Mouse (Mus musculus): ENCODE results near the gene Tm4sf20.

Tm4sf20 gene

GRCm38 (mm10) chr1:82779388-82779966 lies 11.2 kb upstream of the Tm4sf20 start:
- no peak for DNase-seq (ENCODE audit: low spot score)

- DNase-seq (ENCODE audit: low spot score): no peak
Measured at GRCm38 (mm10) chr1:82775293-82775692, 7.0 kb upstream of the Tm4sf20 start.

- no peak for DNase-seq (ENCODE audit: low spot score)
Measured at GRCm38 (mm10) chr1:82773208-82773607, 4.9 kb upstream of the Tm4sf20 start.

- DNase-seq (ENCODE audit: low spot score): no peak
Measured at GRCm38 (mm10) chr1:82772428-82772827, 4.2 kb upstream of the Tm4sf20 start.

DNA sequence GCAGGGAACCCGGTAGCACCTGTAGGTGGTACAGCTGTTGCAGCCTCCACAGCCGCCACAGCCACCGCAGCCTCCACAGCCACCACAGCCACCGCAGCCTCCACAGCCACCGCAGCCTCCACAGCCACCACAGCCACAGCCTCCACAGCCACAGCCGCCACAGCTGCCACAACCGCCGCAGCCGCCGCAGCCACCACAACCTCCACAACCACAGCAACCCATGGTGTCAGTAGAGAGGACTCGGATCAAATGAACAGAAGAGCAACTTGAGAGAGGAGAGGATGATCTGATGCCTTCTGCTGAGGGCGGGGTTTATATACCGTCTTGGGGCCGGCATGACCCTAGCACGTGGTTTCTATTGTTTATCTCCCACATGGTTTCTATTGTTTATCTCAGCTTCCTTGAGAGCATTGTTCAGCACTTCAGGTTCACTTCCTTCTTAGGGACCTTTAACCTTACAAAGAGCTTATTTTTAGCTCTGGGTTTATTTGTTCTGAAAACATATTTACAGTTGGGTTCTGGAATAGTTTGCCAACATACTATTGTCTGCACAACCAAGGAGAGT lies 2.8 kb upstream of the Tm4sf20 start, which contains the start of gene Gm47791:
Gm47791 (minus strand) TSS at position 222 of the 565 bp plus-strand sequence.
- DNase-seq (ENCODE audit: low spot score): no peak

DNA sequence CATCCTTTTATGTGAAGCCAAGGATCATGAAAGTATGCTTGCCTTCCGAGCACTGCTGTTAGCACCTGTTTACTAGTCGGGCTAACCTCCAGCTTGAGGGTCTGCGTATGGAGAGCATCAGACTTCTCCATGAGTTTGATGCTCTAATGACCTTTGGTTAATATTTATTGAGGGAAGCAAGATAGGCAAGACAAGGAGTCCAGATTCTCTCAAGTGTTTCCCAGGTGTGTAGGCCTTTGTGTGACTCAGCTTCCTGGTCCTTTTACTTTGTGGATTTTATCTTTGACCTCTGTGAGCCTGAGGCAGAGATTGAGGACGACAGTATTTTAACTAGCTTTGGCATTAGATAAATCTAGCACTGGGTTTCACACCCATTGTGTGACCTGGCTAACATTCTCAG lies 1.6 kb downstream of the Tm4sf20 start:
- no peak for DNase-seq (ENCODE audit: low spot score)

- no peak for DNase-seq (ENCODE audit: low spot score)
Measured at GRCm38 (mm10) chr1:82766227-82766626, 2.0 kb downstream of the Tm4sf20 start.

- no peak for DNase-seq (ENCODE audit: low spot score)
Measured at GRCm38 (mm10) chr1:82762274-82762673, 6.0 kb downstream of the Tm4sf20 start.

- no peak for DNase-seq (ENCODE audit: low spot score)
Measured at GRCm38 (mm10) chr1:82761454-82762169, 6.6 kb downstream of the Tm4sf20 start.

DNA sequence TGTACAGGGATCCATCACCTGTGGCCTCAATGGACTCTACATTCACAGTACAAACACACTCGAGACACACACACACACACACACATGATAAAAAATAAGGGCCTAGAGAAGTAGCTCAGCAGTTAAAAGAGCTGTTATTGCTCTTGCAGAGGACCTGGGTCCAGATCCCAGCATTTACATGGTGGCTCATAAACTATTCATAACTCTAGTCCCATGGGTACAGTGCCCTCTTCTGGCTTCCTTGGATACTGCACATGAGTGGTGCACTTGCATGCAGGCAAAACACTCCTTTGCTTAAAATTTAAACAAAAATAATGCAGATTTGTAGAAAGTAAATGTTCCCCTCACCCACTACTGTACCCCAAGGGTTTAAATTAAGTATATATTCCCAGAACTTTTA lies 8.7 kb downstream of the Tm4sf20 start:
- DNase-seq (ENCODE audit: low spot score): peak; percentile 27

DNA sequence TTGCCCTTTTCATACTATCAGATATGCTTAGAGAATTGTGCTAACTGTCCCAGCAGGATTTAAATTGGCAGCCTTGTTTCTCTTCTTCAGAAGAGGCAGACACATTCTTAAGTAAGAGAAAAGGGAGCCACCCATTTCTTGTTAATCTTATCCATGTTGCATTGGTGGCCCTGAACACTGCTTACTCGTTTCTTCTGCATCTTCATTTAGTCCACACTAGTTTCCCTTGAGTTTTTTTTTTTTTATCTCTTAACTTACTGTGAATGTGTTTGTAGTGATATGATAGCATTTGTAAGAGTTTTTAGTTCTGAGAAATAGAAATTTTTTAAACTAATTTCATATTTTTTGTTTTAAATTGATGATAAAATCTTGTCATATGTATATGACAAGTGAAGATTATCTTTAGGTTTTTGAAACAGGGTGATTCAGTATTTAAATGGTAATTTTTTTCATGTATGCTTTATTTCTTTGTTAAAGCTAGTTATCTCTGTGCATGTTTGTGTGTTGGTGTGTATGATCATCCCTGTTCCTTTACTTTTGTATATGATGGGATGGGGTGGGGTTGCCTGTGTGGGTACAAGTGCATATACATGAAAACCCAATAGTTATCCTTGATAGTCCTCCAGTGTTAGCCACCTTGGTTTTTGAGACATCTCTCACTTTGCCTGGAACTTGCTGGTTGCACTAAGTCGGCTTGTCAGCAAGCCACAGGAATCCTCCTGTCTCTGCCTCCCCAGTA lies 20.4 kb downstream of the Tm4sf20 start:
- no peak for DNase-seq (ENCODE audit: low spot score)

DNA sequence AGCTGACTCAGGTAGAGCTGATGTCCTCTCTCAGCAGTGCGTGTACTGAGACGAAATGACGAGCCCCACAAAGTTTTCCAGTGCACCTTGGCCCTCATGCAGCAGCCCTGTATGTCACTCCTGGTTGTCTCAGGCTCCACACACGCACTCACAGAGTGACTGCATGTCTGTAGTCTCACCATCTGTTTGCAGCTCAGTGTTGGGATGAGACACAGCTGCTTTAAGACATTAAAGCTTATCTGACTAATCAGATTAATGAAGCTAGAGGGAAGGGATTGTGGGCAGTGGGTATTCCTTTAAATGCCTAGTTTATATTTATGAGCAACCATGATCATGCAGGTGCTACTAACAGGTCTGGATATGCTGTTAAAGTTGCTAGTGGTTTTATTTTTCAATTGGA lies 21.9 kb downstream of the Tm4sf20 start:
- no peak for DNase-seq (ENCODE audit: low spot score)

DNA sequence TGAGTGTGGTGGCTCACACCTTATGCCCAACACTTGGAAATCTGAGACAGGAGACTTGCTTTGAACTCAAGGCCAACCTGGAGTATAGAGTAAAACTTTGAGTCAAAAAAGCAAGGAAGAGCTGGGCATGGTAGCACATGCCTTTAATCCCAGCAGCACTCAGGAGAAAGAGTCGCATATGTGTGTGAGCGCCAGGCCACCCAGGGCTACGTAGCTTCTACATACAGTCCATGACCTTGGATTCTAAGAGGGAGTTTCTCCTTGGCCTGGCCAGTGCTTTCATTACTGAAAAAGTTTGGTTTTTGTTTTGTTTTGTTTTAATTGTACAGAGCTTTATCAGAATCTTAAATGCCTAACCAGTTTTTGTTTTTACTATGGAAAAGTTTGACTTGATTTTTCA lies 24.3 kb downstream of the Tm4sf20 start:
- no peak for DNase-seq (ENCODE audit: low spot score)

DNA sequence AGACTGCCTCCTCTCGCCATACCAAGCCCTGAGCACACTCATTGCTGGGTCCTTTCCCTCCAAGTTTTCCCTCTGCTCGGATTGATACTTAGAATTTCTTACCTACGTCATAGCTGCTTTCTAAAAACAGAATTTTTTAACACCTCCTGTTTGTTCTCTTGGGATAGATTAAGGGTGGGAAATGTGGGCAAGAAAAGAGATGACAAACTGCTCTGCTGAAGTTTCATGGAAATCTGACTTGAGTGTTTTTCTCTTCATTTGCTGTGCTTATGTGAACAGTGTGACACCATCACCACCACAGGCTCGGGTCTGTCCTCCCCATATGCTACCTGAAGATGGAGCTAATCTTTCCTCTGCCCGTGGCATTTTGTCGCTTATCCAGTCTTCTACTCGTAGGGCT lies 26.7 kb downstream of the Tm4sf20 start:
- DNase-seq (ENCODE audit: low spot score): no peak

- no peak for DNase-seq (ENCODE audit: low spot score)
Measured at GRCm38 (mm10) chr1:82738066-82738465, 30.2 kb downstream of the Tm4sf20 start.

DNA sequence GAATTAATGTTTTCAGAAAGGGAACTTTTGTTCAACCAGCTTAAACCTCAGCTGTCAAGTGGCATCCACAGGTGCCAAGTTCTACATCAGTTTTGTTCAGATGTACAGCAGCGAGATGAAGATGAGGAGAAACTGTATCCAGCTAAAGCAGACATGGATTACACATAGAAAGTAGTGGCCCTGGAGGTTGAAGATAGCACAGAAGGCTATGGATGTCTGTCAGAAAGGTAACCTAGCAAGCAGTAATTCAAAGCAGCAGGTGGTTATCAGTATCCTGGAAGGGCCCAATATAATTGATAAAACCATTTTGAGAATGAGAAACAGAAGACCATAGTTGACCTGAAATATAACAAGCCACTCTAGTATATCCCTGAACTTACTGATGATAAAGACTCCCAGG lies 34.9 kb downstream of the Tm4sf20 start:
- DNase-seq (ENCODE audit: low spot score): no peak

DNA sequence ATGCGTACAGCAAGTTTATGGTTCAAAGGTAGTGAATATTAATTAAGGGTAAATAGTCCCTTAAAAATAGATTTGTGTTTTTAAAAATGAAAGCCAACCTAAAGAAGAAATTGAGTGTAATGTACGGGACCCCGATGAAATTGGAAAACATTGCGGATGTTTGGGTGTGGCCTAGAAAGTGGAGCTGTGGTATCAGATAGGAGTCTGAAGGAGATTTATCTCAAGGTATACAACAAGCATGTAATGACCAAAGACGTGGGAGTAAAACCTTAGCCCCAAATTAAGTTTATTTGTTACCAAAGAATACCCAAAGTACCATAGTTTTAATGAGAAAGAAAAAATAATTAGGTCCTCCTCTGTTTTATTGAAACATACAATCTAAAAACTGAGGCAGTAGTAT lies 41.8 kb downstream of the Tm4sf20 start:
- no peak for DNase-seq (ENCODE audit: low spot score)

DNA sequence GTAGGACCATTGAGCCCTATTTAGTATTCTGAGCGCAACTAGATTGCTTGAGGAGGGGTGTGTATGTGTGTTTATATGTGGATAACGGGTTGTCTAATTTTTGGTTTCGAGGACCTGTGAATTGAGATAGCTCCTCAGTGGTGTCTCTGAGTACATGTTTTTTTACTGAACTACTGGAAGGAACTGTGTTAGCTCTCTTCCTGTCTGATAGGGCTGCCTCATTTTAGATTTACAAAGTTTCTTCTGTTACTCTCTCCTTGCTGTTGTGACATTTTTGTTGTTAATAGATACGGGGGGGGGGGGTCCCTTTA lies 42.4 kb downstream of the Tm4sf20 start:
- DNase-seq (ENCODE audit: low spot score): no peak

DNA sequence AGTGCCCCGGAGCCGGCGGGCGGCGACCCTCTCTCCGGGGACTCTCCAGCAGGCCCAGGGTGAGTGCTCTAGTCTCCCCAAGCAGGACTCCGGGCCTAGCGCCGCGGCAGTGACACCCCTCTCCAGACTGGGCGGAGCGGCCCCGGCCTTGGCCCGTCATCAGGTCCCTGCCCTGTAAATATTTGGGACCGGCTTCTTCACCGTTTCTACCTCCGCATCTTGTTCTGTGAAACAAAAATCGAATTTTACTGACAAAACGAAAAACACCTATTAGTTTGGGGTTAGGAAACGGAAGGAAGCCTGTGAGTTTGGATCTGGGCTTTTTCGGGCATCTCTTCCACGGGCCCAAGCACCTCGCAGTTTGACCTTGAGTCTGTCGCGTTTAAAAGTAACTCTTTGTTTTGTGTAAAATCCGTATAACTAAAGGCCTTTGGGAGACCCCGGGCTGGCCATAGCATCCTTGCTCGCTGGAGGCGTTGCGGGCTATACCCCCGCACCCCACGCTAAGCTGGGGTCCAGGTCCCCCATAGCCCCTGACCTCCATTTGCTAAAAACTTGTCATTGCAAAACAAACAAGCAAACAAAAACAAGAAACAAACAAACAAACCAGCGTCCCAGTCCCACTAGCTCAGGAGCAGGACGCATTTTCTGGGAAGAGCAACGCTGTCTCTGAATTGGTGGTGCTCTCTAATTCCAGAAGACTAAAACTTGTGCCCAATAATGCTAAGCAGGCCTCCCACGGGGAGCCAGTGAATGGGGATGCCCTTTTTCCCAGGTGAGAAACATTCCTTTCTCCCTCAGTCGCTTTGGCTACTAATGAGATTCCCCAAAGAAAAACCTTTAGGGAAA lies 43.0 kb downstream of the Tm4sf20 start:
- DNase-seq (ENCODE audit: low spot score): peak; percentile 4

DNA sequence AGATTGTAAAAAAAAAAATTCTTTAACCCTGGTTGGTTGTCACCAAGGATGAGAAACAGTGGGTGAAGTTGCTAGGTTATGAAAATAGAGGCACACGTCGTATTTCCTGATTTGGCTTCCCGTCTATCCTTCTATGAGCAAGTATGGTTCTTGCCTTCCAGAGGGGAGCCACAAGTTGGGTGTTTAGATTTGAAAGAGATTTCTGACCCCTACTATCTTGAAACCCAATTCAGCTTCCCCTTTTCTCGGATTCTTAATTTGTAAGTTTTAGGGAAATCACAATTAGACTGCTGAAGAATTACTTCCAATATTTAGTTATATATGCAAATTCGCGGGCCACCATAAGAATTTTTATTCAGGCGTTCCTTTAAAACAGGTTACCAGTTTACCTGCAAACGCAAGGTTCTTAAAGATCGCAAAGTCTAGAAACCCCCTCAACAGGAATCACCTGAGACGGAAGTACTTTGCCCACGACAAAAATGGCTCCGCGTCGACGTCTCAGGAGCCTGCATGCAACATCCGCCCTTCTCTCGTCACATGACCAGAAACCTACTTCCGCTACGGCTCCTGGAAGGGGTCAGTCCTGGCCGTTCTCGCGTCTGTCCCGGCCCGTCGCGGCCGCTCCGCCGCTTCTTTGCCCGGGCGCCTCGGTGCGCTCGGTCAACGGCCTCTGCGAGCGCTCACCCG lies 43.8 kb downstream of the Tm4sf20 start, which contains the start of gene Mff:
Mff (plus strand) TSS at position 552 of the 687 bp plus-strand sequence.
- DNase-seq (ENCODE audit: low spot score): peak; percentile 97

DNA sequence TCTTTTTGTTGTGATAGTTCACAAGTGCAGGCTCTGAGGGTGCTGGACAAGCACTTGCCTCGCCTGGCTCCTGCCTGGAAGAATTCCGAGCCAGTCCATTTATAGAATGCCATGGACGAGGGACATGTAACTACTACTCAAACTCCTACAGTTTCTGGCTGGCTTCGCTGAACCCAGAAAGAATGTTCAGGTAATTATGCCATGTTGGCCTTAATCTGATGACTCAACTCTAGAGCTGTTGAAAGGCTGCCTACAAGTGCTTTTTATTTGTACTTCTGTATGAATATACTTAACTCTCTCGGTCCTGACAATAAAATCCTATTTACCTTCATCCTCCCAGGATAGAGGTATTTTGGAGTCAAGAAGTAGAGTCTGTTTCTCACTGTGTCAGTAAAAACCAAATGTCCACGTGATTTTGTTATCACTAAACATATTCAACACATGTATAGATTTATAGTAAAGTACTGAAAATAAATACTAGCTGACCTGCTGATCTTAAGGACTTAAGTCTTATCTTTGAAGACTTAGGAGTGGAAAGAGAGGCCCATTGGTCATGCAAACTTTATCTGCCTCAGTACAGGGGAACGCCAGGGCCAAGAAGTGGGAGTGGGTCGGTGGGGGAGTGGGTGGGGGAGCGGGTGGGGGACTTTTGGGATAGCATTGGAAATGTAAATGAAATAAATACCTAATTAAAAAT lies 50.3 kb downstream of the Tm4sf20 start:
- no peak for DNase-seq (ENCODE audit: low spot score)

Measured in embryo, embryonic 10.5 days (tissue).